Mouse (Mus musculus): ENCODE data around the gene Zfp114.

Zfp114 gene

GRCm38 (mm10) chr7:24174618-24175336 is at the start of gene Zfp114:
Gene Zfp114, plus strand, starts transcription at chr7:24175060.
- peak; percentile 90 for DNase-seq (ENCODE audit: low spot score)

GRCm38 (mm10) chr7:24133425-24133995 is 41.4 kb upstream of the Zfp114 start:
- DNase-seq (ENCODE audit: low spot score), result no peak

- DNase-seq (ENCODE audit: low spot score), result peak; percentile 95
Observed at GRCm38 (mm10) chr7:24133996-24134828, 40.6 kb upstream of the Zfp114 start, which contains the start of gene Zfp235. Gene Zfp235, plus strand, starts transcription at chr7:24134169.

GRCm38 (mm10) chr7:24142566-24142965 is 32.3 kb upstream of the Zfp114 start:
- DNase-seq (ENCODE audit: low spot score), result no peak

GRCm38 (mm10) chr7:24153272-24153671 is 21.6 kb upstream of the Zfp114 start:
- peak; percentile 41 for DNase-seq (ENCODE audit: low spot score)

GRCm38 (mm10) chr7:24172191-24172590 is 2.7 kb upstream of the Zfp114 start:
- DNase-seq (ENCODE audit: low spot score), result no peak

GRCm38 (mm10) chr7:24175337-24175711 is 464 bp downstream of the Zfp114 start:
- no peak for DNase-seq (ENCODE audit: low spot score)

- DNase-seq (ENCODE audit: low spot score), result no peak
Observed at GRCm38 (mm10) chr7:24187611-24188010, 12.8 kb downstream of the Zfp114 start.

- DNase-seq (ENCODE audit: low spot score), result no peak
Observed at GRCm38 (mm10) chr7:24188901-24189570, 14.2 kb downstream of the Zfp114 start.

- DNase-seq (ENCODE audit: low spot score), result no peak
Observed at GRCm38 (mm10) chr7:24189571-24189944, 14.7 kb downstream of the Zfp114 start.

GRCm38 (mm10) chr7:24191361-24191760 is 16.5 kb downstream of the Zfp114 start:
- no peak for DNase-seq (ENCODE audit: low spot score)

GRCm38 (mm10) chr7:24193157-24193556 is 18.3 kb downstream of the Zfp114 start:
- DNase-seq (ENCODE audit: low spot score), result no peak

- no peak for DNase-seq (ENCODE audit: low spot score)
Observed at GRCm38 (mm10) chr7:24196961-24197360, 22.1 kb downstream of the Zfp114 start.

- DNase-seq (ENCODE audit: low spot score), result peak; percentile 91
Observed at GRCm38 (mm10) chr7:24207488-24208261, 32.8 kb downstream of the Zfp114 start.

- no peak for DNase-seq (ENCODE audit: low spot score)
Observed at GRCm38 (mm10) chr7:24208282-24208886, 33.5 kb downstream of the Zfp114 start.

GRCm38 (mm10) chr7:24210296-24210695 is 35.4 kb downstream of the Zfp114 start:
- DNase-seq (ENCODE audit: low spot score), result no peak

- no peak for DNase-seq (ENCODE audit: low spot score)
Observed at GRCm38 (mm10) chr7:24211343-24211742, 36.5 kb downstream of the Zfp114 start, which contains the start of gene Zfp111. Gene Zfp111, minus strand, starts transcription at chr7:24211443.

Measured in embryo, embryonic 10 days (tissue).